Mouse (Mus musculus) thymus, adult 18-20 months (tissue): ENCODE results near the gene Tm7sf3.

Experiments used
- DNase-seq, 2 experiments: peaks; one replicate each; pipeline ENCODE4 v3.0.0; 2022; ENCODE audit warnings: mixed read lengths in 2 of 2

Tm7sf3 gene

GRCm38 (mm10) chr6:146642276-146643183 lies at the start of gene Tm7sf3, which contains the start of gene Med21:
TSS of gene Tm7sf3 (minus strand) at chr6:146642824.
TSS of gene Med21 (plus strand) at chr6:146642547.
- DNase-seq = peak; percentile 97 to 98

GRCm38 (mm10) chr6:146688861-146689260 lies 46.2 kb upstream of the Tm7sf3 start:
- DNase-seq = no peak

- no peak for DNase-seq
Observed at GRCm38 (mm10) chr6:146688010-146688409, 45.4 kb upstream of the Tm7sf3 start.

DNA sequence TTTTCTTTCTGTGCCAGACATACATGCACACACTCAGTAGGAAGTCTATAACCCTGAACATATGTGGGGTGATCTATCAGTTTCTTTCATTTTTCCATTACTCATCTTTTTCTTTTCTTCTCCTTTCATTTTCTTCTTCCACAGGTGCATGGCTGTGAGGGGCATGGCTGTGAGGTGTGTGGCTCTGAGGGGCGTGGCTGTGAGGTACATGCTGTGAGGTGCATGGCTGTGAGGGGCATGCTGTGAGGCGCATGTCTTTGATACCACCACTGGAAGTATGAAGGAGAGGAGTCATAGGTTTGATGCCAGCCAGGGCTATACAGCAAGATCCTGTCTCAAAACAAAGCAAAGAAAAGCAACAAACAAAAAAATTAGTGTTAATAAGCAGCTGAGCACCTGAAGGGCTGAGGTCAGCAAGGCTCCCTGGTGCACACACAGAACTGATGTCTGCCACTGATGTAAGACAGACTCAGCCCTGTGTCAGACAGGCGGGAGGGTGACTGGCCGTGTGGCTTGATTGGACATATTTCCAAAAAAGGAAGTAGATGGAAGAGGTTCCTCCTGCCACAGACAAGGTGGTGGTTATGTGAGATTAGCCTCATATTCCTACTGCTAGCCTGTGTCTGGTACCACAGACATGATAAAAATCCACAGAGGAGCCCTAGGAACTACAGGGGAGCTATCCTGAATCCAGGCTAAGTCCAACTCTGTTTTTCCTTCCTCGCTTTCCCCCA lies 44.0 kb upstream of the Tm7sf3 start:
- no peak for DNase-seq

DNA sequence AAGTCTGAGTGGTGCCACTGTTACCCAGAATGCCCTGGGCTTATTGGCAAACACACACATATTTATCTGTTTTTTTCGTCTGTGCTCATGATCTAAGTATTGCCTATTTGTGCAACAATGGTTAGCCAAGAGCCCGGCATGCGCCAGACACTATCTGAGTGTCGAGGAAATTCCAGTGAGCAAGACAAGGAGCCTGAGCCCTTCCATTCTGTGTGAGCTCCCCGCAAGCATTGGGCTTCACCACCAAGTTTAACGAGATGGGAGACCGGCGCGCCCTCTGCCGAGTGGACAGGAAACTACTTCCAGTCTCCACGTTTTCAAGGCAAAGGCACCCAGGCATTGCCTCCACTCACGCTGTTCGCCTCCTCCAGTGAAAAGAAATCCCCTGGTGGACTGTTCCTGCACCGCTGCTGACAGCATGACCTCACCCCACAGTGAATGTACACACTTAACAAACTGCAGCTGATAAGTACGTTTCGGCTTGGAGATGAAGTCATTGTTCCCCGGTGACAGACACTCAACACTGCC lies 43.2 kb upstream of the Tm7sf3 start:
- peak; percentile 14 to 15 for DNase-seq

- no peak for DNase-seq
Observed at GRCm38 (mm10) chr6:146683881-146684280, 41.3 kb upstream of the Tm7sf3 start.

- no peak for DNase-seq
Observed at GRCm38 (mm10) chr6:146678136-146679070, 35.8 kb upstream of the Tm7sf3 start.

GRCm38 (mm10) chr6:146676904-146677303 lies 34.3 kb upstream of the Tm7sf3 start:
- DNase-seq = no peak

GRCm38 (mm10) chr6:146674881-146675536 lies 32.4 kb upstream of the Tm7sf3 start:
- DNase-seq = no peak

GRCm38 (mm10) chr6:146674420-146674819 lies 31.8 kb upstream of the Tm7sf3 start:
- peak; percentile 12 to 22 for DNase-seq

GRCm38 (mm10) chr6:146673696-146674095 lies 31.1 kb upstream of the Tm7sf3 start:
- no peak for DNase-seq

GRCm38 (mm10) chr6:146672106-146672505 lies 29.5 kb upstream of the Tm7sf3 start:
- DNase-seq = no peak

DNA sequence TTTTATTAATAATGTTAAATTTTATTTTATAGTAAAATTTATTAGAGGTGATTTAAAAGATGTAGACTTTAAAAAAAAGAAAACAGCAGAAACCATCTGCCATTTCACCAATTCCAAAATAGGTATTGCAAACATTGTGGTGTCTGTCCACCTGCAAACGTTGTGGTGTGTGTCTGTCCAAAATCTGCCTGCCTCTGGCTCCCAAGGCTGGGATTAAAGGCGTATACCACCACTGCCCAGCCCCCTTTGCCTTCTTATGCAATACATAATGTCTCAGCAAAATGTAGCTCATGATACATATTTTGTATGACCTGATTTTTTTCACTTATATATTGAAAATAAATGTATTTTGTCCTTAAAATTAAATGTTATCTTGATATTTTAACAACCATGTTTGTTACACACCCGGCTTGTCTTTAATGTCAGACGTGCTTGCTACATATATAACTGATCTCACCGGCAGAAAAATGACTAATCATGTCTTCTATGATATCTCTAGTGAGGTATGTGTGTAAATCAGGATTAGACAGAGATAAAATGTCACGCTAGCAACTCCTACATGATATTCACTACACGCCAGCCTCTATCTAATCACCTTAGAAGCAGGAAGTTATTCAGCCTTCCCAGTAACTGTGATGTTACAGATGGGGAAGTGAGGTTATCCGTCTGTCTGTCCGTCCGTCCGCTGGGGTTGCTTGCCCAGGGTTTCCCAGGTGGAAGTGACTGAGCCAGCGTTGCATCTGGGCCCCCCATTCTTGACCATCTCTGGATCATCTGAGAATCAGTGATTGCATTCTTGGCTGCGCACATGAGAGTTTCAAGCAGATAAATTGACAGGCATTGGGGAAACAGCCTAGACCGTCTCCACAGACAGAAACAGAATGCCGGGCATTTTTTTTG lies 28.6 kb upstream of the Tm7sf3 start:
- DNase-seq = no peak

DNA sequence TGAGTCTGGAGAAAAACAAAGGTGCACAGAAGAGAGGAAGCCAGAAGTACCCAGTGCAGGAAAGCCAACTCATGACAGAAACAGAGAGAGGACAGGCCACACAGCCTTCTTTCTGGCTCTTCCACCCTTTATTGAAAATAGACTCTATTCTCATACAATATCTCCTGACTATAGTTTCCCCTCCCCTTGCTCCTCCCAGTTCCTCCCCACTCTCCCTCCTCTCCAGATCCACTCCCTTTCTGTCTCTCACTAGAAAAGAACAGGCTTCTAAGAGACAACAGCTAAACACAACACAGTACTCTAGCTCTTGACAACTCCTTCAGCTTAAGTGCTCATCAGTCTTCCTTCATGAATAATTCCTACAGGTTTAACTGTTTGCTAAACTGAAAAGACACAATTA lies 26.0 kb upstream of the Tm7sf3 start:
- DNase-seq = no peak

DNA sequence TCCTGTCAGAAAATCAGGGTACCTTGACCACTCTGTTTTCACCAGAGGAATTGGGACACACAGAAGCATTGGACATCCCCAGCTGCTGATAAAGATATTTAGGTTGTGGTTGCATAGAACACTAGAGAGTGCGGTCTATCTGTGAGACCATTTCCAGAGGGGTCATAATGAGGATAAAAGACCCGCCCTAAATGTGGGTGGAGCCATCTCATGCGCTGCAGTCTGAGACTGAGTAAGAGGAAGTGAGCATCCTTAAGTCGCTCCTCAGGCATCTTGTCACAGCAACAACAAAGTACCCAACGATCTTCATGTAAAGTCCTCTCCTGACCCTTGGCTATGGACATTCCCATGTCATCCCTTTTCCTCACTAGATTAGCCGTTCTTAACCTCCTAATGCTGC lies 24.2 kb upstream of the Tm7sf3 start:
- DNase-seq = no peak

- DNase-seq = no peak
Observed at GRCm38 (mm10) chr6:146665408-146665807, 22.8 kb upstream of the Tm7sf3 start.

GRCm38 (mm10) chr6:146664917-146665316 lies 22.3 kb upstream of the Tm7sf3 start:
- no peak for DNase-seq

GRCm38 (mm10) chr6:146664116-146664515 lies 21.5 kb upstream of the Tm7sf3 start:
- no peak for DNase-seq

- peak; percentile 18 to 19 for DNase-seq
Observed at GRCm38 (mm10) chr6:146662679-146663078, 20.1 kb upstream of the Tm7sf3 start.

GRCm38 (mm10) chr6:146661655-146662054 lies 19.0 kb upstream of the Tm7sf3 start:
- DNase-seq = no peak

- DNase-seq = no peak
Observed at GRCm38 (mm10) chr6:146660591-146660990, 18.0 kb upstream of the Tm7sf3 start.
